Mouse (Mus musculus) G1E (cell line): ENCODE measurements around the gene Cryga. TPM values are rescaled to one million over a fixed set of nuclear protein-coding genes. Genes with fewer than 3 reads are reported as not detected.

ENCODE experiments used
- ATAC-seq: 2 replicates; pipeline ENCODE4 v1.8.0; 2016; ENCODE audit warnings: mild to moderate bottlenecking; ENCODE audit not compliant: insufficient number of reproducible peaks, poor library complexity, low FRiP score, severe bottlenecking; ENCODE audit errors: extremely low read depth
- DNase-seq: peaks from one replicate; pipeline ENCODE4 v3.0.0; 2012; ENCODE audit warnings: low spot score
- H3K27me3 ChIP-seq: 2 replicates; pipeline ENCODE4 v1.6.1; 2012; ENCODE audit warnings: mild to moderate bottlenecking, low read length, inconsistent platforms; ENCODE audit not compliant: insufficient read depth
- H3K36me3 ChIP-seq: replicated peaks from 2 replicates; pipeline ENCODE3; 2012; ENCODE audit warnings: mild to moderate bottlenecking, inconsistent platforms
- H3K4me1 ChIP-seq: 2 replicates; pipeline ENCODE4 v1.6.1; 2012; ENCODE audit warnings: low read depth, low read length, inconsistent platforms, mixed read lengths; ENCODE audit not compliant: insufficient read depth
- H3K4me3 ChIP-seq: 2 replicates; pipeline ENCODE4 v1.5.1; 2012; ENCODE audit warnings: low read depth, mild to moderate bottlenecking, inconsistent platforms, low read length, moderate library complexity, mixed read lengths
- H3K9me3 ChIP-seq: replicated peaks from 2 replicates; pipeline ENCODE4 v1.6.1; 2012; ENCODE audit warnings: inconsistent platforms
- CTCF ChIP-seq: IDR thresholded peaks from 2 replicates; pipeline ENCODE4 v1.5.1; 2012; ENCODE audit warnings: low read depth, low read length, inconsistent platforms, mixed read lengths
- GATA1 ChIP-seq: IDR thresholded peaks from 2 replicates; pipeline ENCODE4 v1.6.1; 2012; ENCODE audit warnings: borderline replicate concordance, low read length, inconsistent platforms, mixed read lengths
- GATA2 ChIP-seq: IDR thresholded peaks from 2 replicates; pipeline ENCODE4 v1.6.1; 2012; ENCODE audit warnings: low read depth, low read length, inconsistent platforms, borderline replicate concordance
- POLR2AphosphoS5 ChIP-seq: IDR thresholded peaks from 2 replicates; pipeline ENCODE4 v1.6.1; 2012; ENCODE audit warnings: low read depth, low read length, inconsistent platforms; ENCODE audit not compliant: insufficient replicate concordance
- TAL1 ChIP-seq: conservative IDR thresholded peaks from 2 replicates; pipeline ENCODE4 v1.6.1; 2012; ENCODE audit warnings: low read depth, low read length, inconsistent platforms, mixed read lengths
- polyA plus RNA-seq: library from polyadenylated mRNA; stranded (reverse); fragments of >175 nt; gene quantifications from 2 replicates; pipeline ENCODE4 v1.2.3, GENCODE M21; 2012
- total RNA-seq, 2 experiments: library from RNA; stranded (forward) in 1 of 2; stranded (reverse) in 1 of 2; fragments of 200-1000 nt in 1 of 2; fragments of >200 nt in 1 of 2; fragmentation: Nextera tagmentation in 1 of 2; gene quantifications; 2 replicates each; pipeline ENCODE4 v1.2.3; 2014 to 2017

Gene Cryga
- total RNA-seq (2014; fragmentation: Nextera tagmentation), result not detected in 2 replicates
- total RNA-seq (2017), result not detected in 2 replicates
- not detected in 2 replicates for polyA plus RNA-seq

- TF ChIP-seq CTCF, result no peak
- no peak for TF ChIP-seq GATA1
- TF ChIP-seq POLR2AphosphoS5, result no peak
- no peak for TF ChIP-seq GATA2
- TF ChIP-seq TAL1, result no peak
- Histone ChIP-seq H3K27me3 (peaks cover 15% of the 10 kb centered on the region; the same call in 1 of the 2 replicates), H3K9me3 (no peaks in the 10 kb centered on the region), H3K4me3 (no peak within 1 kb of the TSS), H3K4me1 (peaks cover 4% of the 10 kb centered on the region; the same call in 1 of the 2 replicates), H3K36me3 (no peaks in the 10 kb centered on the region)
- no peak for DNase-seq
- ATAC-seq, result no peak
Measured at GRCm38 (mm10) chr1:65103273-65103672, at the start of gene Cryga. Gene Cryga, minus strand, starts transcription at chr1:65103373.

- no peak for TF ChIP-seq POLR2AphosphoS5
- no peak for TF ChIP-seq GATA2
- TF ChIP-seq GATA1, result no peak
- TF ChIP-seq TAL1, result no peak
- TF ChIP-seq CTCF, result no peak
- Histone ChIP-seq H3K4me3 (no peak overlapping the region), H3K27me3 (no peaks in the 10 kb centered on the region), H3K9me3 (no peaks in the 10 kb centered on the region; the same call in 1 of the 2 replicates), H3K36me3 (no peaks in the 10 kb centered on the region), H3K4me1 (no peaks in the 10 kb centered on the region)
- DNase-seq (no peak), ATAC-seq (no peak)
Measured at GRCm38 (mm10) chr1:65147971-65148370, 44.8 kb upstream of the Cryga start.

DNA sequence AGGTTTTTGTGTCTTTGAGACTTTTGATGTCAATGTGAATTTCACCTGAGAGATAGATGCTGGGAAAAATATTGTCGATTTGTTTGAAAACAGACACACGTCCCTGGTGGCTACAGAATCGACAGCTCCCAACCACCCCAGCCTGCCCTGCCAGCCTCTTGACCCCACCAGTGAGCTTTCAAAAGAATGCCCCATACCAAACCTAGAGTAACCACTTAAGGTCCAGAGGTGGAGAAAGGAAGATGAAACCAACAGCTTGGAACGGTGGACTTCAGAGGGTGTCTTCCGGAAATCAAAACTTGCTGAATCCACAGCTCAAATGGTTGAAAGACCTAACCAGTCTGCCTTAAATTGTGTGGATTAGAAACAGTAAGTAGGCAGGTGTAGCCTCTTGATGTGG, 44.2 kb upstream of the Cryga start:
- no peak overlapping the region for H3K4me3 ChIP-seq
- DNase-seq (no peak), ATAC-seq (no peak)
- TF ChIP-seq POLR2AphosphoS5 (no peak), CTCF (no peak), GATA2 (no peak), GATA1 (no peak), TAL1 (no peak)
- H3K4me1 ChIP-seq, result no peaks in the 10 kb centered on the region
- H3K36me3 ChIP-seq, result no peaks in the 10 kb centered on the region
- no peaks in the 10 kb centered on the region for H3K27me3 ChIP-seq
- H3K9me3 ChIP-seq, result no peaks in the 10 kb centered on the region; the same call in 1 of the 2 replicates

GRCm38 (mm10) chr1:65146601-65147000, 43.4 kb upstream of the Cryga start:
- Histone ChIP-seq H3K4me1 (no peaks in the 10 kb centered on the region), H3K36me3 (no peaks in the 10 kb centered on the region), H3K27me3 (no peaks in the 10 kb centered on the region), H3K9me3 (no peaks in the 10 kb centered on the region; the same call in 1 of the 2 replicates), H3K4me3 (no peak overlapping the region)
- no peak for DNase-seq
- TF ChIP-seq POLR2AphosphoS5 (no peak), TAL1 (no peak), CTCF (no peak)
- ATAC-seq, result no peak

DNA sequence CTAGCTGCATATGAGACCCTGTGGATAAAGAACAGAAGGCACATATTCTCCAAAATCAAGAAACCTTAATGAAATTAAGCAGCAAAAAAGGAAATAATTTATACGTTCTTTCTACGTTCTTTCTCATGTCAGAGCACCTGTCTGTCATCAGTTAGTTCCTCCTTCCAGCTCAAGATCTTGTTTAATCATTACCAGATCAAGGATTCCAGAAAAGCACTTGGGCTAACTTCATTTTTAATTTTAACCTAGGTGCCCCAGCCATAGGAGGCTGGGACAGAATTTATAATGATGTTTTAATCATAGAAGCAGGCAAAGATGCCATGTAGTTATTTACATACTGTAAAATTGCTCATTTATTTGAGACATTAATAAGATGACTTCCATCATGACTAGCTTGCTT, 41.6 kb upstream of the Cryga start:
- DNase-seq (no peak), ATAC-seq (no peak)
- Histone ChIP-seq H3K4me1 (no peaks in the 10 kb centered on the region), H3K27me3 (no peaks in the 10 kb centered on the region), H3K9me3 (no peaks in the 10 kb centered on the region; the same call in 1 of the 2 replicates), H3K36me3 (no peaks in the 10 kb centered on the region), H3K4me3 (no peak overlapping the region)
- TF ChIP-seq CTCF, result no peak
- no peak for TF ChIP-seq TAL1
- no peak for TF ChIP-seq POLR2AphosphoS5
- no peak for TF ChIP-seq GATA2
- no peak for TF ChIP-seq GATA1

- no peaks in the 10 kb centered on the region for H3K9me3 ChIP-seq
- DNase-seq (no peak), ATAC-seq (no peak)
- no peaks in the 10 kb centered on the region for H3K4me1 ChIP-seq
- TF ChIP-seq GATA1, result no peak
- no peak for TF ChIP-seq GATA2
- TF ChIP-seq TAL1, result no peak
- no peak for TF ChIP-seq CTCF
- no peak for TF ChIP-seq POLR2AphosphoS5
- H3K4me3 ChIP-seq, result no peak overlapping the region
- peaks cover 4% of the 10 kb centered on the region; the same call in 1 of the 2 replicates for H3K27me3 ChIP-seq
- no peaks in the 10 kb centered on the region for H3K36me3 ChIP-seq
Measured at GRCm38 (mm10) chr1:65137560-65137959, 34.4 kb upstream of the Cryga start.

- ATAC-seq, result no peak
- TF ChIP-seq TAL1 (no peak), POLR2AphosphoS5 (no peak), CTCF (no peak), GATA1 (no peak), GATA2 (no peak)
- H3K9me3 ChIP-seq, result no peaks in the 10 kb centered on the region
- H3K27me3 ChIP-seq, result peaks cover 4% of the 10 kb centered on the region; the same call in 1 of the 2 replicates
- no peak for DNase-seq
- no peaks in the 10 kb centered on the region for H3K36me3 ChIP-seq
- no peaks in the 10 kb centered on the region for H3K4me1 ChIP-seq
- no peak overlapping the region for H3K4me3 ChIP-seq
Measured at GRCm38 (mm10) chr1:65132833-65133232, 29.7 kb upstream of the Cryga start.
